Mouse (Mus musculus) neural tube, embryonic 15.5 days (tissue): ENCODE measurements around the gene Apba1. TPM values are rescaled to one million over a fixed set of nuclear protein-coding genes. Genes with fewer than 3 reads are reported as not detected.

Experiments
- ATAC-seq: fragments of 200-750 bp; cut with Nextera tagmentation; 2 replicates; pipeline ENCODE4 v1.8.0; 2017; ENCODE audit warnings: mild to moderate bottlenecking, moderate TSS enrichment, moderate library complexity; ENCODE audit not compliant: low FRiP score
- H3K27ac ChIP-seq: fragments of 300-500 bp; sonication (generic); replicated peaks from 2 replicates; pipeline ENCODE4 v1.5.1; 2015; ENCODE audit warnings: mild to moderate bottlenecking, inconsistent platforms
- H3K27me3 ChIP-seq: fragments of 300-500 bp; sonication (generic); replicated peaks from 2 replicates; pipeline ENCODE4 v1.6.1; 2015; ENCODE audit warnings: inconsistent platforms
- H3K36me3 ChIP-seq: fragments of 300-500 bp; sonication (generic); 2 replicates; pipeline ENCODE4 v1.6.1; 2015; ENCODE audit warnings: inconsistent platforms
- H3K4me1 ChIP-seq: fragments of 300-500 bp; sonication (generic); 2 replicates; pipeline ENCODE4 v1.6.1; 2015; ENCODE audit warnings: inconsistent platforms
- H3K4me2 ChIP-seq: fragments of 300-500 bp; sonication (generic); 2 replicates; pipeline ENCODE4 v1.6.1; 2015; ENCODE audit warnings: inconsistent platforms, mild to moderate bottlenecking, moderate library complexity
- H3K4me3 ChIP-seq: fragments of 300-500 bp; sonication (generic); replicated peaks from 2 replicates; pipeline ENCODE4 v1.5.1; 2015; ENCODE audit warnings: mild to moderate bottlenecking, inconsistent platforms
- H3K9ac ChIP-seq: fragments of 300-500 bp; sonication (generic); replicated peaks from 2 replicates; pipeline ENCODE4 v1.6.1; 2015; ENCODE audit warnings: mild to moderate bottlenecking, inconsistent platforms
- H3K9me3 ChIP-seq: fragments of 300-500 bp; sonication (generic); replicated peaks from 2 replicates; pipeline ENCODE4 v1.6.1; 2016; ENCODE audit warnings: inconsistent platforms
- WGBS: fragments of 180-500 bp; shearing (Covaris S2); methylation state at CpG from one replicate; pipeline ENCODE4 v1.1.7; 2015; ENCODE audit warnings: mixed read lengths; 5-methylcytosine and 5-hydroxymethylcytosine counted together
- polyA plus RNA-seq: library from polyadenylated mRNA; unstranded; fragments of >200 nt; fragmentation: Nextera tagmentation; extraction: Ambion mirVana; gene quantifications from 2 replicates; pipeline ENCODE4 v1.2.1, GENCODE M21; 2015

Apba1 gene
- polyA plus RNA-seq, 1 experiment from 2014 or later: 11.8 TPM

DNA sequence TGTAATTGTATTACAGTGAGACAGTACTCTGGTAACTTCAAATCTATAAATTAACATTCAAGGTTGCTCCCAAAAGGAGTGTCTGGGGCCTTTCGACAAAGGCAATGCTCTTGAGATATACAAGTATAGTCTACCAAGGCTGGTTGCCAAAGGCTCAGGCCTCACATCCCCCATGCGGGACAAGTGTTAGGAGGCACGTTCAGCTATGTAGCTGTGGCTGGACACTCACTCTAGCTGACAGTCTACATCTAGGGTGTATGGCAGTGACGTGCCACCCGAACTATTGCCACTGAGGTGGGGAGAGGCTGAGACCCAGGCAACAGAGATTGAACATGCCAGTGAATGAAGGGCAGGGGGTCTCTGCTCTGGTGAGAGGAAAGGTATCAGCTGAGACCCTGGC, 127.5 kb downstream of the Apba1 start:
- Histone ChIP-seq H3K4me1 (0 out of 2 replicates have a peak, but pooled peaks cover 4% of the 10 kb centered on the region), H3K4me3 (no peak overlapping the region), H3K36me3 (no peaks in the 10 kb centered on the region), H3K27ac (no peak overlapping the region), H3K4me2 (no peak overlapping the region), H3K27me3 (0 out of 2 replicates have a peak, but pooled peaks cover 3% of the 10 kb centered on the region), H3K9ac (no peak overlapping the region), H3K9me3 (no peaks in the 10 kb centered on the region)
- ATAC-seq: no peak
- WGBS: 92% methylated on average over 5 of the region's 5 CpGs

DNA sequence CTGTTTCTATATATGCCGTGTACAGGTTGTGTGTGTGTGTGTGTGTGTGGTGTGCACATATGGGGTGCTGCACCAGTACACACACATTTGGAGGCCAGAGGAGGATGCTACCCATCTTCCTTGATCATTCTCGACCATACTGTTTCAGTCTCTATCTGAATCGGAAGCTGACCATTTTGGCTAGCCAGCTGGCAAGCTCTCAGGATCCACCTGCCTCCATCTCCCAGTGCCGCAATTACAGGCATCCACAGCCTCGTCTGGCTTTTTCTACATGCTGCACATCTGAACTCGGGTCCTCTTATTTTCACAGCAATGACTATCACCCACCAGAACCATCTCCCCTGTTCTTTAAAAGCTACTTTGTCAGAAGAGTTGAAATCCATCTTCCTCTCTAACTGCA, 132.7 kb downstream of the Apba1 start:
- Histone ChIP-seq H3K9me3 (no peaks in the 10 kb centered on the region), H3K4me3 (no peak overlapping the region), H3K4me2 (no peak overlapping the region), H3K36me3 (no peaks in the 10 kb centered on the region), H3K9ac (no peak overlapping the region), H3K27me3 (peaks cover 10% of the 10 kb centered on the region; the same call in 1 of the 2 replicates), H3K27ac (no peak overlapping the region; the same call in 1 of the 2 replicates), H3K4me1 (peaks cover 24% of the 10 kb centered on the region)
- no peak for ATAC-seq
- WGBS: 84% methylated on average over 6 of the region's 6 CpGs

DNA sequence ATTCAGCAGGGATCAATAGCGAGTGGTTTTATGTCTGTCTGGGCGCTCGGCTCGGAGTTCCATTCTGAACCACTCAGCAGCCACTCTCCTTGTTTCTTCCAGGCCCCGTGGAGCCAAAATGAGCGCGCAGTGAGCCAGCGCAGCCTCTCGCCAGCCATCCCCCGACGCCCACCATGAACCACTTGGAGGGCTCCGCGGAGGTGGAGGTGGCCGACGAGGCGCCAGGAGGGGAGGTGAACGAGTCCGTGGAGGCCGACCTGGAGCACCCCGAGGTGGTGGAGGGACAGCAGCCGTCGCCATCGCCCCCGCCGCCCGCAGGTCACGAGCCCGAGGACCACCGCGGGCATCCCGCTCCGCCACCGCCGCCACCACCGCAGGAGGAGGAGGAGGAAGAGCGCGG, 133.9 kb downstream of the Apba1 start:
- Histone ChIP-seq H3K9ac (peak overlapping the region; percentile 34; the same call in 1 of the 2 replicates), H3K27ac (peak overlapping the region; percentile 64), H3K4me1 (peaks cover 20% of the 10 kb centered on the region), H3K27me3 (peaks cover 10% of the 10 kb centered on the region; the same call in 1 of the 2 replicates), H3K9me3 (no peaks in the 10 kb centered on the region), H3K4me2 (peak overlapping the region; percentile 54), H3K36me3 (no peaks in the 10 kb centered on the region), H3K4me3 (peak overlapping the region; percentile 36)
- ATAC-seq: peak; percentile 67
- WGBS: 20% methylated on average over 37 of the region's 37 CpGs

DNA sequence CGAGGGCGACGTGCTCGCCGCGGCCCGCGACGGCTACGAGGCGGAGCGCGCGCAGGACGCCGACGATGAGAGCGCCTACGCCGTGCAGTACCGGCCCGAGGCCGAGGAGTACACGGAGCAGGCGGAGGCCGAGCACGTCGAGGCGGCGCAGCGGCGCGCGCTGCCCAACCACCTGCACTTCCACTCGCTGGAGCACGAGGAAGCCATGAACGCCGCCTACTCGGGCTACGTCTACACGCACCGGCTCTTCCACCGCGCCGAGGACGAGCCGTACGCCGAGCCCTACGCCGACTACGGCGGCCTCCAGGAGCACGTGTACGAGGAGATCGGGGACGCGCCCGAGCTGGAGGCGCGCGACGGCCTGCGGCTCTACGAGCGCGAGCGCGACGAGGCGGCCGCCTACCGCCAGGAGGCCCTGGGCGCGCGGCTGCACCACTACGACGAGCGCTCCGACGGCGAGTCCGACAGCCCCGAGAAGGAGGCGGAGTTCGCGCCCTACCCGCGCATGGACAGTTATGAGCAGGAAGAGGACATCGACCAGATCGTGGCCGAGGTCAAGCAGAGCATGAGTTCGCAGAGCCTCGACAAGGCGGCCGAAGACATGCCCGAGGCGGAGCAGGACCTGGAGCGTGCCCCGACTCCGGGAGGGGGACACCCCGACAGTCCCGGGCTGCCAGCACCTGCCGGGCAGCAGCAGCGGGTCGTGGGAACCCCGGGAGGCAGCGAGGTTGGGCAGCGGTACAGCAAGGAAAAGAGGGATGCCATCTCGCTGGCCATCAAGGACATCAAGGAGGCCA, 134.6 kb downstream of the Apba1 start:
- H3K27me3 ChIP-seq: peaks cover 10% of the 10 kb centered on the region; the same call in 1 of the 2 replicates
- H3K4me3 ChIP-seq: peak overlapping the region; percentile 36
- 18% methylated on average over 110 of the region's 110 CpGs for WGBS
- peak; percentile 77 for ATAC-seq
- peaks cover 24% of the 10 kb centered on the region for H3K4me1 ChIP-seq
- no peaks in the 10 kb centered on the region for H3K36me3 ChIP-seq
- H3K9ac ChIP-seq: peak overlapping the region; percentile 34; the same call in 1 of the 2 replicates
- no peaks in the 10 kb centered on the region for H3K9me3 ChIP-seq
- peak overlapping the region; percentile 64 for H3K27ac ChIP-seq
- peak overlapping the region; percentile 54 for H3K4me2 ChIP-seq

DNA sequence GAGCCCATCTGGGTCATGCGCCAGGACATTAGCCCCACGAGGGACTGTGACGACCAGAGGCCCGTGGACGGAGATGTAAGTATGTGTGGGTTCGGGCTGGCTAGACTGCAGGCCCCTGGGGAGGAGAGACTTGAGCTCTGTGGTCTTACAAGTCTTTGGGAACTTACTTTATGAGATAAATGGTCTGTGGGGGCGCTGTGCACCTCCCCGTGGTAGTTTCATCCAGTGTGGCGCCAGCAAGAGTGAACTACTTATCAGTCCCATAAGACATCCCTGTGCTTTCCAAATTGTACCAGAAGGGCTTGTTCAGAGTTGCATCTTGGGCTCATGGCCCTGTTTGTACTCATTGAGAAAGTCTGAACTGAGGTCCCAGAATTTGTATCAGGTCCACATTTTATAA, 135.3 kb downstream of the Apba1 start:
- no peak overlapping the region for H3K27ac ChIP-seq
- WGBS: 72% methylated on average over 9 of the region's 9 CpGs
- peaks cover 31% of the 10 kb centered on the region for H3K4me1 ChIP-seq
- no peak overlapping the region for H3K4me3 ChIP-seq
- no peaks in the 10 kb centered on the region for H3K36me3 ChIP-seq
- no peak for ATAC-seq
- H3K27me3 ChIP-seq: peaks cover 10% of the 10 kb centered on the region; the same call in 1 of the 2 replicates
- no peak overlapping the region; the same call in 1 of the 2 replicates for H3K4me2 ChIP-seq
- H3K9ac ChIP-seq: no peak overlapping the region
- no peaks in the 10 kb centered on the region for H3K9me3 ChIP-seq

DNA sequence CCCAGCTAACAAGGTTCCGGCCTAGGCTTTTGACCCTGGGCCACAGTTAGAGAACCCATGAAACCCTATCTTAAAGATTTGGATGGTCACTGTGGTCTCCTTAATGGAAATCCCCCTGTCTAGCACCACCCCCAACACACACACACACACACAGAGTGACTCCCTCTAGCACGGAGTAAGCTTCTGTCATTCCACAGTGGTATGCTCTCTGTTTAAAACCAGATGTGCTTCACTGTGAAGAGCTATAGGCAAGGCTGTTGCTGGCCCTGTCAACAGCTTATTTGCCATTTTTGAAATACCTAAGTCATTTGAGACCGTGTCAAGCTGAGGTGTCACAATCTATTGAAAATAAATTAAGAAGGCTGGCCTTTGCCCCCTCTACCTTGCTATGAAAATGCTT, 136.1 kb downstream of the Apba1 start:
- H3K36me3 ChIP-seq: no peaks in the 10 kb centered on the region
- no peak overlapping the region for H3K27ac ChIP-seq
- no peak overlapping the region for H3K9ac ChIP-seq
- no peak for ATAC-seq
- no peak overlapping the region for H3K4me3 ChIP-seq
- H3K9me3 ChIP-seq: no peaks in the 10 kb centered on the region
- H3K4me2 ChIP-seq: no peak overlapping the region
- peaks cover 33% of the 10 kb centered on the region for H3K4me1 ChIP-seq
- H3K27me3 ChIP-seq: peaks cover 10% of the 10 kb centered on the region; the same call in 1 of the 2 replicates
- 80% methylated on average over 3 of the region's 3 CpGs for WGBS

DNA sequence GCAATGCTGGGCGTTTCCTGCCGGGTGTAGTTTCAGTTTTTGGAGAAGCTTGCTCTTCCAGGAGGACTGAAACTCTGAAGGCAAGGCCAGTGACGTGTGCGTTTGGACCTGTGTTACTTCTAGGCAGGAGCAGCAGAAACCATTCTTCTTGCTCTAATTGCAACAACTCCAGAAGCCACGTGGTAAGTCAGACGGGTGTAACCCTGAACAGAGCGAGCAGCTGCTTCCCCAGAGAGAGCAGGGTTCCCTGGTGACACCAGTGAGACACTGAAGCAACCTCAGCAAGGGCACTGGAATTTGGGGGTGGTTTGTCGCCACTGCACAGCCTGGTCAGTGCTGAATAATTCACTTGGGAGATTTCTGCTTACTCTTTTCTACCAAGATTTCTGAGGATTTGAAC, 138.2 kb downstream of the Apba1 start:
- Histone ChIP-seq H3K9me3 (no peaks in the 10 kb centered on the region), H3K27ac (no peak overlapping the region), H3K27me3 (peaks cover 6% of the 10 kb centered on the region; the same call in 1 of the 2 replicates), H3K36me3 (no peaks in the 10 kb centered on the region), H3K4me1 (peaks cover 39% of the 10 kb centered on the region), H3K4me3 (no peak overlapping the region), H3K4me2 (no peak overlapping the region), H3K9ac (no peak overlapping the region)
- 66% methylated on average over 8 of the region's 8 CpGs for WGBS
- no peak for ATAC-seq

DNA sequence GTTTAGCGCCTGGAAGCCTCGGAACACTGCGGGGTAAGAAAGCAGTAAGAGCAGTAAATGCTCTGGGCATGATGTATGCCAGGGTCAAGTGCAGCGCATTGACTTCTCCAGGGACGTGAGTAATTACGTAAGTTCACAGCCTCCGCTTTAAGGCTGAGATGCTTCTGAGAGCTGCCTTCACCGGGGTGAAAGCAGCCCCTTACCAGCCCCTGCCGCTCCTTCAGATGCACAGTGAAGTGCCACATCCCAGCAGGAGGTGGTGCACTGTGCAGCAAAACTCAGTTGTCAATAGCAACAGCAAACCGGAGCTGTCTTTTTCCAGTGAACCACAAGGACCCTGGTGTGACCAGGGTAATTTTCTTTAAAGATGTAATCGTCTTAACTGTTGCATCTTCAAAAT, 139.8 kb downstream of the Apba1 start:
- 13% methylated on average over 11 of the region's 11 CpGs for WGBS
- no peaks in the 10 kb centered on the region for H3K9me3 ChIP-seq
- peak; percentile 49; the same call in 1 of the 2 replicates for ATAC-seq
- H3K27ac ChIP-seq: no peak overlapping the region
- no peak overlapping the region for H3K9ac ChIP-seq
- H3K4me2 ChIP-seq: no peak overlapping the region
- H3K27me3 ChIP-seq: peaks cover 6% of the 10 kb centered on the region; the same call in 1 of the 2 replicates
- H3K4me1 ChIP-seq: peaks cover 33% of the 10 kb centered on the region
- H3K4me3 ChIP-seq: no peak overlapping the region
- no peaks in the 10 kb centered on the region for H3K36me3 ChIP-seq

DNA sequence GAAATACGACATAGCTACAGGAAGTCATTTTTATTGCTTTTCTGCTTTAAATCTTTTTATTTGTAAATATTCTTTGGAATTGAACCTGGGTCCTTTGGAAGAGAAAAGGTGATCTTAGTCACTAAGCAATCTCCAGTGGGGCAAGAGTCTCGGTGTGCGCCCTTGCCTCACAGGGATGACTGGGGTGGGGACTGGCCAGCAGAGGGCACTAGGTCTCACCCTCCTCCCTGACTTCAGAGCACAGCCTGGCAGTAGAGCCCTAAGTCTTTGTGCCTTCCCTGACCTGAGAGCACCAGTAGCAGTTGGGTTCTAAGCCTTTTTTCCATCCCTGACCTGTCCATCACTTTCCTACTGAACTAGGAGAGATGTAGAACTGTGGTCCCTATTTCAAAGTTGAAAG, 142.5 kb downstream of the Apba1 start:
- Histone ChIP-seq H3K9ac (no peak overlapping the region), H3K9me3 (no peaks in the 10 kb centered on the region), H3K4me3 (no peak overlapping the region), H3K27me3 (no peaks in the 10 kb centered on the region), H3K27ac (no peak overlapping the region), H3K4me1 (peaks cover 50% of the 10 kb centered on the region), H3K4me2 (no peak overlapping the region), H3K36me3 (no peaks in the 10 kb centered on the region)
- no peak for ATAC-seq
- 76% methylated on average over 3 of the region's 3 CpGs for WGBS

DNA sequence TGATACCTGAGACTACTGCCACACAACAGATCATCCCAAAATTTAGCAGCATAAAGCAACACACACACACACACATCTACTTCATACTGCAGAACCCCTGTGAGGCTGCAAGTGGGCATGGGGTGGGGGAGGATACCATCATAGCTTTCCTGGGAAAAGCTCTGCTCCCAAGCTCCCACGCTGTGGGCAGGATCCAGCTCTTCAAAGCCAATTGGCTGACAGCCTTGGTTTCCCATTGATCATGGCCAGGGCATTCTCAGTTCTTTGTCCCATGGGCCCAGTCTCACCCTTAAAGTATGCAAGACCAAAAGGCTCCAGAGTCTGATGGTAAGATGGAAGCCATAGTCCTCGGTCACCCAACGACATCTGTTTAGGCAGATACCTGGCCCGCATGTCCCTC, 143.1 kb downstream of the Apba1 start:
- Histone ChIP-seq H3K4me2 (no peak overlapping the region), H3K27ac (no peak overlapping the region), H3K9me3 (no peaks in the 10 kb centered on the region), H3K27me3 (no peaks in the 10 kb centered on the region), H3K4me3 (no peak overlapping the region), H3K9ac (no peak overlapping the region), H3K4me1 (peaks cover 55% of the 10 kb centered on the region), H3K36me3 (no peaks in the 10 kb centered on the region)
- no peak for ATAC-seq
- 87% methylated on average over 4 of the region's 4 CpGs for WGBS

DNA sequence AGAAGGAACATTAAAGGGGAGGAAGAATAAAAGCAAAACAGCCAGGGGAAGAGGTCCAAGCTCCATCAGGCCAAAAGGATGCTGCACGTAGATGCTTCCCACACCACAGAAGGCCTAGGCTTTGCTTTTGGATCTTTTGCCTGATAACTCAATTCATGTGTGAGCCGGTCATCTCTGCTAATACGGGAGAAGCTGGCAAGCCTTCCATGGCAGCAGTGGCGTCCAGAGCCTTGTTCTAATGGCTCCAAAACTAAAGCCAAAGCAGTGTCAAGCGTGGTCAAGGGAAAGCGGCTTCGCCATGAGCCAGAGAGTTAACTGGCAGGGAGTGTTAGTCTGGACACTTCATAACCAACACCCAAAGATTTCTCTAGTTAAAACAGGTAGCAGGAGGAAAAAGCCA, 144.4 kb downstream of the Apba1 start:
- Histone ChIP-seq H3K27ac (no peak overlapping the region), H3K9me3 (no peaks in the 10 kb centered on the region), H3K36me3 (no peaks in the 10 kb centered on the region), H3K27me3 (no peaks in the 10 kb centered on the region), H3K4me2 (no peak overlapping the region), H3K4me3 (no peak overlapping the region), H3K9ac (no peak overlapping the region), H3K4me1 (peaks cover 56% of the 10 kb centered on the region)
- no peak for ATAC-seq
- 89% methylated on average over 7 of the region's 7 CpGs for WGBS

DNA sequence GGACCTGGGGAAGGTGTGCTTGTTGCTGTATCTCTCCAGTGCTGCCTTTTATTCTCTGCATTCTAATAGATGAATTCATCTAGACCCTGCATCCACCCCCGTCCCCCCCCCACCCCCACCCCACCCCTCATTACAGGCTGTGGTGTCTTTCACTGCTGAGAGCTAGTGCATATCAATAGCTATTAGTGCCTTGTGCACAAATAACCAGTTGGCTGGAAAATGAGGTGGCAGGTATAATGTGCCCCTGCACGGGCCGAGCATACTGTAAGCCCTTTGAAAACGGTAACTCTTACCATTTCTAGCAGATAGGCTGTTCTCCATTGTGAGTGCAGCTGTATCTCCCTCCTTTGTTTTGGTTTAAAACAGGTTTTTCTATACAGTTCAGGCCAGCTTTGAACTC, 146.2 kb downstream of the Apba1 start:
- 54% methylated on average over 4 of the region's 4 CpGs for WGBS
- Histone ChIP-seq H3K4me3 (no peak overlapping the region), H3K27me3 (no peaks in the 10 kb centered on the region), H3K36me3 (no peaks in the 10 kb centered on the region), H3K4me1 (peaks cover 44% of the 10 kb centered on the region), H3K9ac (no peak overlapping the region), H3K27ac (peak overlapping the region; percentile 54; the same call in 1 of the 2 replicates), H3K4me2 (no peak overlapping the region), H3K9me3 (no peaks in the 10 kb centered on the region)
- ATAC-seq: no peak
